Mouse (Mus musculus) adrenal gland (tissue): ENCODE data around the gene Zscan4b.
"Not testable (repeated sequence)": the region's sequence is repeated elsewhere in the genome, so short reads cannot be mapped to it uniquely, and the experiment has no call there.

ENCODE experiments used
- intact Hi-C: fragments of 180-260 bp; cut with DNase I; formaldehyde crosslinking; loops from one replicate; pipeline ENCODE4 v1.15.1; 2025
- long read RNA-seq, 2 experiments: library from polyadenylated mRNA; unstranded; transcript quantifications; one replicate each; pipeline ENCODE4 v2.0.0; 2020; ENCODE audit warnings: borderline replicate concordance in 1 of 2; ENCODE audit not compliant: insufficient replicate concordance in 1 of 2

Zscan4b gene
- long read RNA-seq, experiment 1 = 0 reads
- long read RNA-seq, experiment 2 = 0 reads

- intact Hi-C loops = not testable (repeated sequence)
These were observed at the start of gene Zscan4b for GRCm38 (mm10) chr7:10904950-10905349. Zscan4b (minus strand) TSS chr7:10905050.
